Mouse (Mus musculus): ENCODE measurements at regions not wholly inside any gene's neighbourhood (a gene's known extent, or its start where the extent isn't known, plus 50 kb on each side); places are given as distances from the start of the nearest gene placed in this dataset.

DNA sequence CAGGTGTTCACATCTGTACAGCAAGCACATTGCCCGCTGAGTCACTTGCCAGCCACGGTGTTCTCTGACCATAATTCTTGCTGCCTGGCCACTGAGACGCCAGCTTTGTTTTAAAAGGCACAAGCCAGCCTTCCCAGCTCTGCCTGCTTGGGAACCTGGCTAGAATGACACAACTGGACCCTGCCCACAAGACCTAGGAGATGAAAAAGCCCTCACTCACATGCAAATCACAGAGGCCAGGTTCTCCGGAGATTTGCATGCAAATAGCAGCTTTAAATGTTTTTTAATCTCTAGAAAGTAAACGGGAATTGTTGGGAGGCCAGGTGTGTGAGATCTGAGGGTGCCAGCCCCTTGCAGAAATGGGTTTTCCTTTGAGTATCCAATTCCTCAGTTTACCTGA is 71.9 kb downstream of the 1810010D01Rik start:
- DNase-seq (ENCODE audit: low spot score in 2 of 2) = no peak

- no peak for DNase-seq (ENCODE audit: low spot score in 2 of 2)
Observed at GRCm38 (mm10) chr7:145132506-145132905, 75.4 kb downstream of the 1810010D01Rik start.

DNA sequence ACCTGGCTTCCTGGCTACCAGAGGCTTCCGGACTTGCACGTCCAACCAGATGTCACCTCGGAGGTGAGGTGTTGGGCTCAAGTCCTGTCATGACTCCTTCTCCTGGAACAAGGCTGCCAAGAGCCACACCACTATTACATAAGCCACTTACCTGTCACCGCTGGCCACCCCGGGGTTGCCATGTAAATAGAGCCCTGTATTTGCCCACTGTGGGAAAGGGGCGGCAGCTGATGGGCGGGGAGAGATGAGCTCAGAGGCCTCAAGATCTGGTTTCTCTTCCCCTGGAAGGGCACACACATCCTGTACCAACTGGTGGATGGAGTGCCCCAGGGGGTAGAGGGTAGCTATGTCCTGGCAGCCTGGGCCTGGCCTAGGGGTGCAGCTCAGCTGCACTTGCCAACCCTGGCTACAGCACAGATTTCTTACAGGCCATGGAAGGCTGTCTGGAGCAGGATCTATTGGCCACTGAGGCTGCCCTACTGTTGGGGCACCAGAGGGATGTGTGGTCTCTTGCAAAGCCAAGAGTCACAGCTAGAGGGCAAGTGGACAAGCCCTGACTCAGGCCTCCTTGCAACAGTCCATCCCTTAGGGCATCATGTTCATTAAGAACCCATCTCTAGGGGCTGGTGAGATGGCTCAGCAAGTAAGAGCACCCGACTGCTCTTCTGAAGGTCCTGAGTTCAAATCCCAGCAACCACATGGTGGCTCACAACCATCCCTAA is 76.3 kb downstream of the 1810010D01Rik start:
- DNase-seq (ENCODE audit: low spot score in 2 of 2) = no peak

DNA sequence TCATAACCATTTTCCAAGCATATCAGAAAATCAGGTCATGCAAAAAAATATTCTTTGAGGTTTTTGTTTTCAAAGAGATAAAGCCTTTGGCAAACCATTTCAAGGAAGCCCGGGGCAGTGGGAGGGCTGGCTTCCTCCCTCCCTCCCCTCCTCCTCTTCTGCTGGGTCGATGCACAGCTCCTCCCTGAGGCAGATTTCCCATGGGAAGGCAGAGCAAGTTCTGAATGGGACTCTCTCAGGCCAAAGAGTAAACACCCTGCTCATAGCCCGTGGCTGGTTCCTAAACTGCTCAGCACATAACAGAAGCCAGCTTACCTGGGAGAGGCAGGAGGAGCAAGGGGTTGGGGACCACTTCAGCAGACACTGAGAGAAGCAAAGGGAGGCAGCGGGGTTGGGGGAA is 77.9 kb downstream of the 1810010D01Rik start:
- DNase-seq (ENCODE audit: low spot score in 2 of 2) = no peak

DNA sequence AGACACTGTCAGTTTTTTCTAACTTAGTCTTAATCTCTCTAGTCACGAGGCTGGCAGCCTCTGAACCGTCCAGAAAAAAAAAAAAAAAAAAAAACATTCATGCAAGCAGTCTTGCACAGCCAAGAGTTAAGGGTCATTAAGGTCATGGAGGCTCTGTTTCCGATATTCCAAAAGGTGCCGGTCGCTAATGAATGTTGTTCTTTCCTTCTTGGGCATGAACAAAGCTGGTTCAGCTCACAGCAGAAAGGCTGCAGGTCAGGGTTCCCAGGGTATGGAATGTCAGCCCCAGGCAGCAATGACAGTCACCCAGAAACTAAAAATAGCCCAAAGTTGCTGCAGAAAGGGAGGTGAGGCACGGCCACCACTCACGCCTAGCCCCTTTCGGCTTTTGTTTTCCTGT is 80.3 kb downstream of the 1810010D01Rik start:
- DNase-seq (ENCODE audit: low spot score in 2 of 2) = no peak

DNA sequence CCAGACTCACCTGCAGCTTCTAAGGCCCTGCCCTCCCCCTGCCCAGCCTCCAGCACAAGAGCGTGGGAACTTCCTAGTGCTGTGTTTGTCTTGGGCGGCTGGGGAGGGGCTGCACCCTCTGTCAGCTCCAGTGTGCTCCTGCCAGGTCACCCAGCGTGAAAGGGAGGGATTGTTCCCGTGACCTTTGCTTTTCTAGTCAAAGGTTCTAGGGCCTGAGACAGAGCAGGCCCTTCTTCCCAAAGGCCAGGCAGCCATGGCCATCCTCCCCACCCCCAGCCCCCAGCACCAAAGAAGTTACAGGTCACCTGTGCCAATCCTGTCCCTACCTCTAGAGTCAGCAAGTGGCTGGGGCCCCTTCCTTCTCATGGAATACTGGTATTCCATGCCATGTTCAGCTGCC is 80.7 kb downstream of the 1810010D01Rik start:
- DNase-seq (ENCODE audit: low spot score in 2 of 2) = no peak

GRCm38 (mm10) chr7:145123996-145124601 is 83.8 kb downstream of the 1810010D01Rik start:
- DNase-seq (ENCODE audit: low spot score in 2 of 2) = no peak

DNA sequence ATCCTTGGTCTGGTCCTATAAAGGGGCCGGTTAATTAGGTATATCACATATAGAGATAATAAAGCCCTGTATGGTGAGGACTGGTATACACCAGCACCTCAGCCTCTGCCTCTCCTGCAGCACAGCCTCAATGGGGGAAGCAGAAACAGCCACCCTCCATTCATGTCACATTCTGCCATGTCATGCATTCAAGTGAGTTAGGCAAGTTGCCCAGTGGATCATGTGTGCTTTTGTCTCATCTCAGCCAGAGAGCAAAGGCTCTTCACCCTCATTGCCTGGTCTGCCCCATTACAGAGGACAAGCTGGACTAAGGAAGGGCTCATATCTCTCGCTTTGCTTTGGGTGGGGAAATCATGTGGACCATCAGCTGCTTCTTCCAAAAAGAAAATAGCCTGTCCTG is 85.4 kb downstream of the 1810010D01Rik start:
- no peak for DNase-seq (ENCODE audit: low spot score in 2 of 2)

DNA sequence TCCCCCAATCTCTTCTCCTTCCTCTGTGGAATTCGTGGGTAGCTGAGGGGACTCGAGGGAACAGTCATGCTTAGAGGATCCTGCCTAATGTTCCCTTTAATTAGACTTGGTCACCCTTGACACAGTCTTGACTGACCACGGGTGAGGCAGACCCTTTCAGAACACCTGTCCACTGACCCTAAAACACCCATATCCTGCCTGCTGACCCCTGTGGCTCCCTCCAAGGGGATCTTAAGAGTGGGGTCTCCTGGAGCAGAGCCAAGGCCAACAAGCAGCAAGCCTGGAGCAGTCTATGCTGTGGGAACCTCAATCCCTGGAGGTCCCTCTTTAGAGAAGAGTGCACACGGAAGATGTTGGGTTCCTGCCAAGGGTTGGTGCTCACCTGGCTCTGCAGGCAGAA is 89.5 kb downstream of the 1810010D01Rik start:
- no peak for DNase-seq (ENCODE audit: low spot score in 2 of 2)

DNA sequence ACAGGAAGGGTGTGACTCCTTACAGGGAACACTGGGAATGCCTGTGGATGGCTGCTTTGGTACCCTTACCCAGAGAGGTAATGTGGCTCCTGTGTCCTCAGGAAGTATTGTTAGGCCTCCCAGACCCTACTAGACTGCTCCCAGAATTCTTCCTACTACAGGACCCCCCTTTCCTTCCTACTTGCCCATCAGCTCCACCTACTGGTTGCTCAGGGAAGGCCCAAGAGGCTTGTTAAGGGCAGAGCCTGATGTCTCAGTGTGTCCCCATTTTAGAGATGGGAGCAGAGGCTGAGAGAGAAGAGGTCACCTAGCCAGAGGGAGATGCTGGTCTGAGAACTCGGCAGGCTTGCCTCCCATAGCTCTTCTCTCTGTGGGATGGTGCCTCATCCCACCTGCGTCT is 93.3 kb downstream of the 1810010D01Rik start:
- no peak for DNase-seq (ENCODE audit: low spot score in 2 of 2)

GRCm38 (mm10) chr7:145114145-145114544 is 93.8 kb downstream of the 1810010D01Rik start:
- no peak for DNase-seq (ENCODE audit: low spot score in 2 of 2)

GRCm38 (mm10) chr7:145112887-145113531 is 94.9 kb downstream of the 1810010D01Rik start:
- DNase-seq (ENCODE audit: low spot score in 2 of 2) = no peak

DNA sequence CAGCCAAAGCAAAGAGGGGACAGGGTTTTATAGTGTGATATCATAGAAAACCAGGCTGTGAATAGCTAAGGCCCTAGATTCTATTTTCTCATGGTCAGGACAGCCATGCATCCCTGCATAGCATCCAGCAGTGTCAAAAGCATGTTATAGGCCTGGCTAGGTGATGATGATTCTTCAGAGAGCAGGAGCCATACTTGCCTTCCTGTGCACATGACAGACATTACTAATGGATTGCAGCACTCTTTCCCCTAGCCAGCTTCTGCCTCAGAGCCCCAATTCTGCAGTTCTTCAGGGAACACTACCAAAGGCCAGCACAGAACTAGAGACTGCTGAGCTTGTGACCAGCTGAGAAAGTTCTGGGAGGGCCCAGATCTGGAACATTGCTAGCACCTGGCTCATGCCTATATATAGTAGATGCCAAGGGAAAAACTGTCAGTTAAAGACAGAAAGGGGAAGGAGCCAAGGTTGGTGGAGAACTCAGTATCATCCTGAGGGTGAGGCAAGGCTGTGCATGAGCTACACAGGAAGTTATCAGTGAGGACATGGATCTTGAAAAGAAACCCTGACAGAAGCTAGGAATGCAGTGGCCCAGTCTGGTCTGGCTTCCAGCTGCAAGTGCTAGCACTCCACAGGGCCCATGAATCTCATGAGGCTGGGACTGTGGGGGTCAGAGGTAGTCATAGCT is 95.6 kb downstream of the 1810010D01Rik start:
- no peak for DNase-seq (ENCODE audit: low spot score in 2 of 2)

GRCm38 (mm10) chr7:145111252-145112131 is 96.4 kb downstream of the 1810010D01Rik start:
- peak; percentile 26 to 43 for DNase-seq (ENCODE audit: low spot score in 2 of 2)

- DNase-seq (ENCODE audit: low spot score in 2 of 2) = no peak
Observed at GRCm38 (mm10) chr7:145110657-145111251, 97.2 kb downstream of the 1810010D01Rik start.

DNA sequence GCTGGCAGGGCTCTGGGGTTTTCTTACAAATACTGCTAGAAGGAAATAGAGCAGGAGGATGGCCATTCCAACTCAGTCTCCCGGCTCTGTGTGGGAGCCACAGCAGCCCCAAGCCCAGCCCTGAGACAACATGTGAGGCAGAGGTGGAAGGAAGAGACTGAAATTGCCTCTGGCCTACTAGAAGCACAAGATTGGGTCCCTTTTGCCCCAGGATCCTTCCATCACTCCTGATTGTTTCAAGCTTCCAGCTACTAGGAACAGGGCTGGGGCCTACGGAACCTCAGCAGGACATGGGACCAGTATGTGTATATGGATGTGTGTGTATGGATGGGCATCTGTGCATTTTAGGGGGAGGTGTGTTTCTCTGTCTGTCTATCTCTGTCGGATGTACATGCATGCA is 97.9 kb downstream of the 1810010D01Rik start:
- no peak for DNase-seq (ENCODE audit: low spot score in 2 of 2)

- DNase-seq (ENCODE audit: low spot score in 2 of 2) = no peak
Observed at GRCm38 (mm10) chr7:145109471-145109870, 98.4 kb downstream of the 1810010D01Rik start.

GRCm38 (mm10) chr7:145108994-145109393 is 98.9 kb downstream of the 1810010D01Rik start:
- no peak for DNase-seq (ENCODE audit: low spot score in 2 of 2)

- no peak for DNase-seq (ENCODE audit: low spot score in 2 of 2)
Observed at GRCm38 (mm10) chr7:145107575-145108170, 100.2 kb downstream of the 1810010D01Rik start.

DNA sequence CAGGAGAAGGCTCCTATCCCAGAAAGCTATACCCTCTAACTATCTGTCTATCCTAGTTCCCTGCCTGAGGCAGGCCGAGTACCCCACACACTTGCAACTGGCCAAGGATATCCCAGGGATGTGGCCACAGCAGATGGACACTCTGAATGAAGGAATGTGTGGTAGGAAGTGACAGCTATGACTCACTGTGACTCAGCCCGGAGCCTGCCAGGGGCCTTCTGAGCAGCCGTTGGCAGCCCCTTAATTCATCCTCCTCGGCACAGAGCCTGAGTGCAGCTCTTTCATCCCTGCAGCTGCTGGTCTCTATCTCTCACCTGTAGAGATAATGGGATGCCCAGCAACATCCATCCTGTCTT is 101.4 kb downstream of the 1810010D01Rik start:
- DNase-seq (ENCODE audit: low spot score in 2 of 2) = peak; percentile 51 to 55
